Mouse (Mus musculus) heart, postnatal 36 days (tissue): ENCODE measurements around the gene Vps25. TPM values are rescaled to one million over a fixed set of nuclear protein-coding genes. Genes with fewer than 3 reads are reported as not detected.
A peak's percentile ranks its signal among the peaks of the same experiment; 100 is the strongest.

ENCODE experiments used
- DNase-seq, 2 experiments: peaks; one replicate each; pipeline ENCODE4 v3.0.0; 2021 to 2022
- intact Hi-C: fragments of 180-260 bp; cut with DNase I; formaldehyde crosslinking; loops from one replicate; pipeline ENCODE4 v1.15.1; 2025
- total RNA-seq, 2 experiments: library from RNA; stranded (reverse); gene quantifications; 2 replicates each; pipeline ENCODE4 v1.2.3; 2021

Gene Vps25
- total RNA-seq, 2 experiments from 2014 or later: 84.6 to 95.8 TPM

- intact Hi-C loops: no loop called here
- peak; percentile 26 to 42 for DNase-seq
Observed at GRCm38 (mm10) chr11:101238071-101238647, 15.3 kb upstream of the Vps25 start.

DNA sequence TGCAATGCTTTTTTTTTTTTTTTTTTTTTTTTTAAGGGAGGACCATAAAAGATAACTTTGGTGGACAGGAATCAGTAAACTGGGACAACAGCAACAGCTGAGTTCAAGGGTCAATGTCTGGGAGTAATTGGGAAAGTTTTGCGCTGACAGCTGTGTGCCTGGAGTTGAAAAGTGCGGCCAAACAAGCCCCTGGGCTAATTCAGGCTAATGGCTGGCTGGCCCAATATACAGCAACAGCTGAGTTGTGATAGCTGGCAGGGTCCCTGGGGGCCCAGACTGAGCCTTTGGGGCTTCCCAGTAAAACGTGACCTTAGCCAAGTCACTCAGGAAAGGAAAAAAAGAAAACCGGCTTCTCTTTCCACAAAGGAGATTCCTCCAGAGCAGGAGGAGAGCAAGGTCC lies 8.4 kb upstream of the Vps25 start:
- DNase-seq: peak; percentile 50 to 57
- intact Hi-C loops: no loop called here

DNA sequence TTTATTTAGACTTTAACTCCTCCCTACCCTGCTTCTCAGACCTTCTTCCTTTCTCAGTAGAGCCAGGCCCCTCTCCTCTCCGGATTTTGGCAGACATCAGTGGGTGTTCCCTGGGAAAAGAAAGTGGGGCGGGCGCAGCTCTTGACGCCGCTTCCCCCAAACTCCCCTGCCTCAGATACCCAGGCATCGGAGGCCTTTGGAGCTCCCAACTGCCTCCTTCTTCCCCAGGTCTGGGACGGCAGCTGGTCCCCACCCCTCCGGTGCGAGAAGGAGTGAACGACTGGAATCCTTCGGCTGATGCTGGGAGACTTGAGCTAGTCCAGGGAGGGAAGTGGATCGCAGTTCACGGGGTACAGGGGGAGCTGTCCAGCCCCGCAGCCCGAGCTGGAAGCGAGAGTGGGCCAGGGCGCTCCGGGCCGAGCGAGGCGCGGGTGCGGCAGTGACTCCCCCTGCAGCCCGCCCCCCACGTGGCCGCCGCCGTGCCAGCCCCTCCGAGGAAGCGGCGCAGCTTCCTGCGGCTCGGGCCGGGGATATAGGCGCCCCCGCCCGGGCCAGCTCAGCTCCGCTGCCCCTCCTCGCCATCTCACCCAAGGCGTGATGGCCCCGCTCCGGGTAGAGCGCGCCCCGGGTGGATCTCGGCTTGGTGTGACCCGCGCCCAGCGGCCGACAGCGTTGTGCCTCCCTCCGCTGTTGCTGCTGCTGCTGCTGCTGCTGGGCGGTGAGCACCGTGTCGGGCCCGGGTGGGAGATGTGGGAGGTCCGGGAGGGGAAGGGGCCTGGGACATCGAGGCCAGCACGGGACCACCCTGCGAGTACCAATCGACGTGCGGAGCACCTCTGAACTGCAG lies 7.4 kb upstream of the Vps25 start, which contains the start of gene Ramp2:
Gene Ramp2, plus strand, starts transcription at position 174 of the 847 bp plus-strand sequence.
- DNase-seq: peak; percentile 75 to 85
- intact Hi-C loops: no loop called here

GRCm38 (mm10) chr11:101246702-101247012 lies 6.8 kb upstream of the Vps25 start:
- peak in 1 of 2 experiments; percentile 42 for DNase-seq
- intact Hi-C loops: loop anchor here (1.0 kb wide), 1 partner anchor 15 kb away; no protein-coding TSS in a partner anchor

GRCm38 (mm10) chr11:101247521-101248030 lies 5.9 kb upstream of the Vps25 start:
- intact Hi-C loops: loop anchor here (1.0 kb wide), 2 partner anchors 16 to 35 kb away; no protein-coding TSS in a partner anchor

GRCm38 (mm10) chr11:101248258-101248994 lies 5.1 kb upstream of the Vps25 start:
- intact Hi-C loops: loop anchor here (1.0 kb wide), 1 partner anchor 36 kb away; no protein-coding TSS in a partner anchor
- DNase-seq: peak; percentile 78 to 83

More at GRCm38 (mm10) chr11:101247521-101248030, 5.9 kb upstream of the Vps25 start:
- no peak for DNase-seq

DNA sequence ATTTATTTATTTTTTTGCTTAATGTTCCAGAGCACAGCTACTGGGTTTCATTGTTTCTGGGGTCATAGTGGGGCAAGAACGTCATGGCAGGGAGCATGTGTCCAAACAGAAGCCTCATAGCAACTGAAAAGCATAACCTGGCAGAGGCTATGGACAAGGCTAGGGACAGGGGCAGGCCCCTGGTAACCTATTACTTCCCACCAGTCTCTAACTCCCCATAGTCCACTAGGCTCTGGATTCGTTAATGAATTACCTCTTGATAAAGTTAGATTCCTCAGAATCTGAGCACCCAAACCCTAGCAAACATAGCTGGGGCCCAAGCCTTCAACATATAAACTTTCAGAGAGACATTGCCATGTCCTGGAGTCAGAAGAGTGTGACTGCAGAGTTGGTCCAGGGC lies 2.5 kb upstream of the Vps25 start:
- no peak for DNase-seq
- intact Hi-C loops: no loop called here

DNA sequence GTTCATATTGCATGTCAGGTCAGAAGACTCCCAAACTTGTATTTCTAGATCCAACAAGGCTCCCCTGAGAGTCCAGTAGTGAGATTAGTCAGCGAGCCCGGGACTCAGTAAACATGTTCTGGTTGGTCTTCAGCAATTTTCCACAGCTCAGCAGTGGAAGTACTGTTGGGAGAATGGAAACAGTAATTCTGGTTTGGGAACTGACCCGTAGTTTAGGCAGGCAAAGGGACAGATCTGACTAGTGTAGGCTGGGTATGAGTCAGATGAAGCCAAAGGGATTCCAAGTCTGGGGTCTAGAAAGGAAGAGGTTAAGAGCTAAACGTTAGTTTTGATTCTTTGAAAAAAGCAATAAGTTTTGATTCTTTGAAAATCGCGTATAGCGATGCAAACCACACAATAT lies 566 bp upstream of the Vps25 start:
- DNase-seq: no peak
- intact Hi-C loops: loop anchor here (1.0 kb wide), 1 partner anchor 49 kb away; the partner anchor contains the start of gene Becn1

DNA sequence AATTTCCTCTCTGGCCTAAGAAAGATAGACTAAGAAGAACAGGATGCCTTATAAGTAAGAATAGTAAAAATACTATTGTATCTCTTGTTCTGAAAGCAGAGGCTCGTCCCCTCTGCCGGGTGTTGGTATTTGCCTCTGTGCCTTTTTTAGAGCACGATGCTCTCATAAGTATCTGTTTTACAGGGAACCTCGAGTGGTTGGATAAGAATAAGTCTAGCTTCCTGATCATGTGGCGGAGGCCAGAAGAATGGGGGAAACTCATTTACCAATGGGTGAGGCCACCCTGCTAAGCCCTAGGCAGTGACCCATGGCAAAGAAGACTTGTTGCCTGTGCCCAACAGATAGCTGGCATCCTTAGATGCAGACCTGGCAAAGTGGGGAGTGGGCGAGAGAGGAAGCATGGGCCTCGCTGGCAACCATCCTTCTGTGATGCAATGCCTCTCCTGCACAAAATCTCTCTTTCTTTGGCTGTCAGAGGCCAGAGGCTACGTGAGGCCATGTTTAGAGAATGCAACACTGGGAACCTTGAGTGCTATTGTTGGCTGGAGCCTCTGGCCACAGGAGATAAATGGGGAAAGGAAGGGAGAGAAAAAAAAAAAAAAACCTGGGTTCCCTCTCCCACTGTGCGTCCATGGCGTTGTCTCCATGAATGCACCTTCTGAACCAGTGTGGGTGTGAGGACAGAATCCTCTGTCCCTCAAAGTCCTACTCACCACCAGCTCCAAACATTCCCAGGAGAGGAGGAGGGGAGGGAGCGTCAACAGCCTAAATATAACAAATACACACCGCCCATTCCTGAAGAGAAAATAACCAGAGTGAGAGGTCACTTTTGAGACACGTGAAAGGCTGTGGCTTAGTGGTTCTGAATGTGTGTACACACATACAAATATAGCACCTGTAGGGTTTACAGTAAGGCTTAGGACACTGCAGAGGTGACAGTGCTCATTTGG lies 2.6 kb downstream of the Vps25 start:
- DNase-seq: peak in 1 of 2 experiments; percentile 37

DNA sequence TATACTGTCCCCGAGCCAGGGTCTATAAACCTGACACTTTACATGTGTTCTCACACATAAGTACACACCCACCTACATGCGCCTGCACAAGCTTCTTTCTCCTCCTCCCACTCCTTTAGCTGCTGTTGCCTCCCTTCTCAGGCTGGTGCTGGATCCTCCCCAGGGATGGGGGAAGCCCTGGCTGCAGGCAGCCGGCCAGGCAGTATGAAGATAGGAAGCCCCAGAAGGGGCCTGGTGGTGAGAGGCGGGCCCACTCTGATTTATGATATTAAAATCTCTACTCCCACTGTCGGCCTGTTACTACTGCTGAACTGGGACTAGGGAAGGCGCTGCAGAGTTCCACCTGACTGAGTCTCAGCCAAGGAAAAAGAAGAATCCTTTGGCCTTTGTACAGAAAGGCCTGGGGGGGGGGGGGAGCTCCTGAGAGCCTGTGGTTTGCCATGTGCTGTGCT lies 5.8 kb downstream of the Vps25 start:
- no peak for DNase-seq
- intact Hi-C loops: no loop called here

More for the DNA sequence above, 2.6 kb downstream of the Vps25 start:
- intact Hi-C loops: no loop called here

- peak; percentile 70 to 80 for DNase-seq
- intact Hi-C loops: no loop called here
Observed at GRCm38 (mm10) chr11:101259948-101260825, 6.7 kb downstream of the Vps25 start, which contains the start of gene Wnk4. Wnk4 (plus strand) TSS chr11:101260567.

DNA sequence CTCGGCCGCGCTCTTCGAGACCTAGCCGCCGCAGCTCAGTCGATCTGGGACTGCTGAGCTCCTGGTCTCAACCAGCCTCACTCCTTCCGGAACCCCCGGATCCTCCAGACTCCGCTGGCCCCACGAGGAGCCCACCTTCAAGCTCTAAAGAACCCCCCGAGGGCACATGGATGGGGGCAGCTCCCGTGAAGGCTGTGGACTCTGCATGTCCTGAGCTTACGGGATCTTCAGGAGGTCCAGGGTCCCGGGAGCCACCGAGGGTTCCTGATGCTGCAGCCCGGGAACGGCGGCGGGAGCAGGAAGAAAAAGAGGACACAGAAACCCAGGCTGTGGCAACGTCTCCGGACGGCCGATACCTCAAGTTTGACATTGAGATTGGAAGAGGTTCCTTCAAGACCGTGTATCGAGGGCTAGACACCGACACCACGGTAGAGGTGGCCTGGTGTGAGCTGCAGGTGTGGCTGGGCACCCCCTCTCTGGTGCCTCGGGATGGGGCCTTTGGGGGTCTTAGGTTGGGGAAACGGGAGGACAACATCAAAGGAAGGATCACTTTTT lies 7.4 kb downstream of the Vps25 start:
- intact Hi-C loops: no loop called here
- DNase-seq: no peak

DNA sequence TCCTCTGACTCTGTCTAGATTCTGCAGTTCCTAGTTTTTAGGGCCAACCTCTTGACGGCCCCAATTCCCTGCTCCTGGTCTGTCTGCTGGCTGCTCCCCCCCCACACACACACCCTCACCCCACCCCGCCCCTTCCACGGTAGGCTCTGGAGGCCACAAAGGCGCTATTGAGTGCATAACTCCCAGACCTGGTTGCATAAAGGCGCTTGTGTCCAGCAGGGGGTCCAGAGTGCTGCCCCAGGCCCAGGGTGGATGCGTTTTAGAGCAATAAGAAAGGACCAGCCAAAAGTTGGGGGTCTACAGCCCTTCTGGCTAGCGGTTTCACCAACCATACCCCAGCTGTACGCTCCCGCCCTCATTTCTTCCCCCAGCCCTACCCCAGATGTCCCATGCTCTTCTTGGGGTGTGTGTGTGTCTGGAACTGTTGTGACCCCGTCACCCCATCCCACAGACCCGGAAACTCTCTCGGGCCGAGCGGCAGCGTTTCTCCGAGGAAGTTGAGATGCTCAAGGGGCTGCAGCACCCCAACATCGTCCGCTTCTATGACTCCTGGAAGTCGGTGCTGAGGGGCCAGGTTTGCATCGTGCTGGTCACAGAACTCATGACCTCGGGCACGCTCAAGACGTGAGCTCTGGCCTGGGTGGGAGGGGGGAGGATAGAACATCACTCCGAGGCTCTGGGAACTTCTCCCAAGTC lies 8.9 kb downstream of the Vps25 start:
- intact Hi-C loops: no loop called here

GRCm38 (mm10) chr11:101263138-101263988 lies 9.9 kb downstream of the Vps25 start:
- no peak for DNase-seq

More for the DNA sequence above, 8.9 kb downstream of the Vps25 start:
- DNase-seq: no peak

GRCm38 (mm10) chr11:101263989-101264280 lies 10.4 kb downstream of the Vps25 start:
- intact Hi-C loops: no loop called here
- no peak for DNase-seq

More at GRCm38 (mm10) chr11:101263138-101263988, 9.9 kb downstream of the Vps25 start:
- intact Hi-C loops: no loop called here

DNA sequence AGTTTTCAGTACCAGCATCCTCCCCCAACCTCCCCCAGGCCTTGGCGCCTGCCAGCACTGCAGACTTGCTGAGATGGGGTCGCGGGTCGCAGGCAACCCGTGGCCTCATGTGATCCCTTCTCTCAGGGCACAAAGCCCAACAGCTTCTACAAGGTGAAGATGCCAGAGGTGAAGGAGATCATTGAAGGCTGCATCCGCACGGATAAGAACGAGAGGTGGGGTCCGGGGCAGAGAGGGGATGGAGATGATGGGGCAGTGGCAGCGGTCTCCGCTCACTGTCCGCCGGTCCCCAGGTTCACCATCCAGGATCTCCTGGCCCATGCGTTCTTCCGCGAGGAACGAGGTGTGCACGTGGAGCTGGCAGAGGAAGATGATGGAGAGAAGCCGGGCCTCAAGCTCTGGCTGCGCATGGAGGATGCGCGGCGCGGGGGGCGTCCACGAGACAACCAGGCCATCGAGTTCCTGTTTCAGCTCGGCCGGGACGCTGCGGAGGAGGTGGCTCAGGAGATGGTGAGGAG lies 11.5 kb downstream of the Vps25 start:
- no peak for DNase-seq
- intact Hi-C loops: no loop called here

DNA sequence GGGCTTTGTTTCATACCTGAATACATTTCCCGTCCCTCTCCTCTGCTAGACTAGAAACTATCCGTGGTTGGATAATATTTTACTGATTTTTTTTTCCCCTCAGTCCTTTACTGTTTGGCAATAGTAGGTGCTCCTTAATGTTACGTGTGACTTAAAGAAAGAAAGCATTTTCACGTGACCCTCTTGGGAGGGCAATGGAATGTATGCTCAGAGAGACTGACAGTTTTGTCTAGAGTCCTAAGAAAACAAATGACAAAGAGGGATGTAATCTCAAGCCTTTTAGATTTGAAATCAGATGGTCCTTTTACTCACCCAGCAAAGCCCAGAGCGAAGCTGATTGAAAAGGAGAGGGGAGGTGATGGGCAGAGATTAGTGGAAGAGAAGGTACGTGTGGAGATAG lies 12.4 kb downstream of the Vps25 start:
- no peak for DNase-seq

More for the DNA sequence above, 12.4 kb downstream of the Vps25 start:
- intact Hi-C loops: no loop called here
